Mouse (Mus musculus) kidney, embryonic 15.5 days (tissue): ENCODE results near the gene Tcstv1. TPM values are rescaled to one million over a fixed set of nuclear protein-coding genes. Genes with fewer than 3 reads are reported as not detected.
"Not testable (repeated sequence)": the region's sequence is repeated elsewhere in the genome, so short reads cannot be mapped to it uniquely, and the experiment has no call there.

ENCODE experiments used
- ATAC-seq: fragments of 200-750 bp; cut with Nextera tagmentation; replicated peaks from 2 replicates; pipeline ENCODE4 v1.8.0; 2017; ENCODE audit warnings: moderate TSS enrichment; ENCODE audit not compliant: low FRiP score
- H3K27ac ChIP-seq: fragments of 300-500 bp; sonication (generic); 2 replicates; pipeline ENCODE4 v1.5.1; 2015; ENCODE audit warnings: mild to moderate bottlenecking, inconsistent platforms
- H3K27me3 ChIP-seq: fragments of 300-500 bp; sonication (generic); 2 replicates; pipeline ENCODE4 v1.6.1; 2015; ENCODE audit warnings: inconsistent platforms
- H3K36me3 ChIP-seq: fragments of 300-500 bp; sonication (generic); 2 replicates; pipeline ENCODE4 v1.6.1; 2015; ENCODE audit warnings: inconsistent platforms
- H3K4me1 ChIP-seq: fragments of 300-500 bp; sonication (generic); 2 replicates; pipeline ENCODE4 v1.6.1; 2015; ENCODE audit warnings: inconsistent platforms
- H3K4me2 ChIP-seq: fragments of 300-500 bp; sonication (generic); 2 replicates; pipeline ENCODE4 v1.6.1; 2015; ENCODE audit warnings: moderate library complexity, mild to moderate bottlenecking, inconsistent platforms
- H3K4me3 ChIP-seq: fragments of 300-500 bp; sonication (generic); replicated peaks from 2 replicates; pipeline ENCODE4 v1.5.1; 2015; ENCODE audit warnings: mild to moderate bottlenecking, inconsistent platforms
- H3K9ac ChIP-seq: fragments of 300-500 bp; sonication (generic); 2 replicates; pipeline ENCODE4 v1.6.1; 2015; ENCODE audit warnings: mild to moderate bottlenecking, inconsistent platforms
- H3K9me3 ChIP-seq: fragments of 300-500 bp; sonication (generic); replicated peaks from 2 replicates; pipeline ENCODE4 v1.6.1; 2016; ENCODE audit warnings: inconsistent platforms
- WGBS: fragments of 180-500 bp; shearing (Covaris S2); methylation state at CpG from one replicate; pipeline ENCODE4 v1.1.7; 2015; ENCODE audit warnings: mixed read lengths; 5-methylcytosine and 5-hydroxymethylcytosine counted together
- polyA plus RNA-seq: library from polyadenylated mRNA; unstranded; fragments of >200 nt; fragmentation: Nextera tagmentation; extraction: Ambion mirVana; gene quantifications from 2 replicates; pipeline ENCODE4 v1.2.1, GENCODE M21; 2015

The Tcstv1 gene
- polyA plus RNA-seq: not detected in 2 replicates

GRCm38 (mm10) chr13:119894685-119895084, at the start of gene Tcstv1:
TSS of gene Tcstv1 (minus strand) at chr13:119894785.
- not testable (repeated sequence) for H3K4me2 ChIP-seq, H3K27ac ChIP-seq
- WGBS: 84% methylated on average over 3 of the region's 3 CpGs

DNA sequence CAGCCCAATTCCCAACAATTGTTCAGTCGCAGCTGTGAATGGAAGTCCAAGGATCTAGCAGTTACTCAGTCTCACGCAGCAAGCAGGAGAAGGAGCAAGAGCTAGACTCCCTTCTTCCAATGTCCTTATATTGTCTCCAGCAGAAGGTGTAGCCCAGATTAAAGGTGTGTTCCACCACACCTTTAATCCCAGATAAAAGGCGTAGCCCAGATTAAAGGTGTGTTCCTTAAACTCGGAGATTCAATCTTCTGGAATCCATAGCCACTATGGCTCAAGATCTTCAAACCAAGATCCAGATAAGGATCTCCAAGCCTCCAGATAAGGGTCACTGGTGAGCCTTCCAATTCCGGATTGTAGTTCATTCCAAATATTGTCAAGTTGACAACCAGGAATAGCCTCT, 34.6 kb upstream of the Tcstv1 start, which contains the start of gene Gm21761:
Gene Gm21761 (minus strand): TSS at position 101 of the 400 bp plus-strand sequence.
- H3K9ac ChIP-seq, H3K27me3 ChIP-seq, H3K4me2 ChIP-seq, H3K9me3 ChIP-seq, H3K4me3 ChIP-seq, H3K36me3 ChIP-seq, H3K27ac ChIP-seq, H3K4me1 ChIP-seq, ATAC-seq: not testable (repeated sequence)
- no CpG with 5 or more reads among the region's 5 CpGs for WGBS

More at GRCm38 (mm10) chr13:119894685-119895084, at the start of gene Tcstv1:
- H3K27me3 ChIP-seq, H3K4me1 ChIP-seq, H3K36me3 ChIP-seq, H3K4me3 ChIP-seq, H3K9ac ChIP-seq, H3K9me3 ChIP-seq, ATAC-seq: not testable (repeated sequence)

- not testable (repeated sequence) for H3K27ac ChIP-seq, H3K9ac ChIP-seq, H3K4me1 ChIP-seq, ATAC-seq, H3K4me3 ChIP-seq, H3K27me3 ChIP-seq, H3K4me2 ChIP-seq, H3K36me3 ChIP-seq, H3K9me3 ChIP-seq
- WGBS: 78% methylated on average over 3 of the region's 3 CpGs
Observed at GRCm38 (mm10) chr13:119924597-119925340, 30.2 kb upstream of the Tcstv1 start.

GRCm38 (mm10) chr13:119916966-119917722, 22.6 kb upstream of the Tcstv1 start:
- not testable (repeated sequence) for H3K9ac ChIP-seq, ATAC-seq, H3K9me3 ChIP-seq, H3K4me2 ChIP-seq, H3K4me1 ChIP-seq, H3K27me3 ChIP-seq, H3K36me3 ChIP-seq, H3K27ac ChIP-seq, H3K4me3 ChIP-seq
- 77% methylated on average over 4 of the region's 5 CpGs for WGBS

GRCm38 (mm10) chr13:119916449-119916848, 21.9 kb upstream of the Tcstv1 start:
- 62% methylated on average over 2 of the region's 2 CpGs for WGBS
- not testable (repeated sequence) for H3K4me2 ChIP-seq, ATAC-seq

GRCm38 (mm10) chr13:119898549-119898948, 4.0 kb upstream of the Tcstv1 start:
- H3K4me3 ChIP-seq, H3K9ac ChIP-seq, H3K36me3 ChIP-seq, H3K27me3 ChIP-seq, H3K4me2 ChIP-seq, ATAC-seq, H3K4me1 ChIP-seq, H3K9me3 ChIP-seq, H3K27ac ChIP-seq: not testable (repeated sequence)
- 52% methylated on average over 5 of the region's 5 CpGs for WGBS

More at GRCm38 (mm10) chr13:119916449-119916848, 21.9 kb upstream of the Tcstv1 start:
- not testable (repeated sequence) for H3K27ac ChIP-seq, H3K4me1 ChIP-seq, H3K9ac ChIP-seq, H3K36me3 ChIP-seq, H3K4me3 ChIP-seq, H3K9me3 ChIP-seq, H3K27me3 ChIP-seq

DNA sequence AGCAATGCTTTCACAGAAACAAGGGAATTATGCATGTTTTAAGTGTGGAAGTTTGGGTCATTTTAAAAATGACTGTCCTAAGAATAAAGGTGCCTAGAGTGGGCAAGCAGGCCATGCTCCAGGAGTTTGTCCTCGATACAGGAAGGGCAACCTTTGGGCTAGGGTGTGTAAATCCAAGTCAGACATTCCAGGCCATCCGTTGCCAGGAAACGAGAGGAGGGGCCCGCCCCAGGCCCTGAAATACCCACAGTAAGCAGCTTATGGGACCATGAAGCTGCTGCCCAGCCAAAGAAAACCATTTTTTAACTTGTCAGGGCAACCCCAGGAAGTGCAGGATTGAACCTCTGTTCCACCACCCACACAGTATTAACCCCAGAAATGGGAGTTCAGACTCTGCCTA, 7.7 kb downstream of the Tcstv1 start:
- not testable (repeated sequence) for H3K4me1 ChIP-seq, H3K4me3 ChIP-seq, H3K27ac ChIP-seq, H3K4me2 ChIP-seq, H3K27me3 ChIP-seq, H3K36me3 ChIP-seq, H3K9me3 ChIP-seq, H3K9ac ChIP-seq, ATAC-seq
- 32% methylated on average over 4 of the region's 4 CpGs for whole genome bisulfite sequencing

GRCm38 (mm10) chr13:119864395-119864999, 30.1 kb downstream of the Tcstv1 start:
- not testable (repeated sequence) for H3K4me3 ChIP-seq, H3K9ac ChIP-seq, H3K36me3 ChIP-seq, H3K4me1 ChIP-seq, H3K27me3 ChIP-seq, H3K4me2 ChIP-seq, H3K9me3 ChIP-seq, H3K27ac ChIP-seq, ATAC-seq
- 81% methylated on average over 6 of the region's 7 CpGs for WGBS

DNA sequence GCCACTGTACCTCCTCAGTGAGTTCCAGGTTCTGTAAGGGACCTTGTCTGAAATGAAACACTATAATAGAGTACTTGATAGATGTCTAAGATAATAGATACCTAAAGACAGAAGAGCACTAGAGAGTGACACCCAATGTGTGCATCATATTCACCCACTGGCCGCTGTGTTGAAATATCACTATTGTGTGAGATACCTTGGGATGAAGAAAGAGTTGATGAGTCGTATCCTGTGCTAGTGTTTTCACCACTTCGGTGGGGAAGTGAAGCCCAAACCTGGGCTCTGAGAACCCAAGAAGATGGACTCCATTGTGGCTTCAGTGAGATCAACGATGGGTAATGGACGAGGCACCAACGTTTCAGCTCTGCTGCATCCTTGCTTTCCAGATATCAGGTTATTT, 32.2 kb downstream of the Tcstv1 start:
- H3K4me2 ChIP-seq, H3K4me1 ChIP-seq, H3K9me3 ChIP-seq, H3K36me3 ChIP-seq, H3K27ac ChIP-seq, H3K27me3 ChIP-seq, ATAC-seq, H3K9ac ChIP-seq, H3K4me3 ChIP-seq: not testable (repeated sequence)
- WGBS: no CpG with 5 or more reads among the region's 6 CpGs

Other genes with a start within 250 kb of the Tcstv1 start
- gene Hmgcs1, start 204.4 kb downstream of the Tcstv1 start, polyA plus RNA-seq: 179 and 188 TPM in 2 replicates
- 1.1 TPM in 2 replicates for gene Nim1k, start 138.9 kb downstream of the Tcstv1 start, polyA plus RNA-seq
- 37.0 and 37.3 TPM in 2 replicates for gene Zfp131, start 103.9 kb downstream of the Tcstv1 start, polyA plus RNA-seq
- gene AF067063, start 64.6 kb downstream of the Tcstv1 start, polyA plus RNA-seq: not detected in 2 replicates
- gene D13Ertd608e, start 58.8 kb downstream of the Tcstv1 start, polyA plus RNA-seq: not detected in 2 replicates
- gene Gm21761, start 34.5 kb upstream of the Tcstv1 start, polyA plus RNA-seq: not detected in 2 replicates
- gene B020031M17Rik, start 56.0 kb upstream of the Tcstv1 start, polyA plus RNA-seq: not detected in 2 replicates
- gene Gm36079, start 132.2 kb upstream of the Tcstv1 start, polyA plus RNA-seq: not detected in 2 replicates
- 0.12 TPM in 1 of 2 replicates, not detected in the other for gene Gm21188, start 157.4 kb upstream of the Tcstv1 start, polyA plus RNA-seq
- not detected in 2 replicates for gene Gm20767, start 245.5 kb upstream of the Tcstv1 start, polyA plus RNA-seq